Mouse (Mus musculus): ENCODE results near the gene Pkig.
"Not testable (repeated sequence)": the region's sequence is repeated elsewhere in the genome, so short reads cannot be mapped to it uniquely, and the experiment has no call there.

The Pkig gene

GRCm38 (mm10) chr2:163657975-163658886 lies at the start of gene Pkig:
Gene Pkig (plus strand): TSS chr2:163658386.
- DNase-seq = peak; percentile 85

GRCm38 (mm10) chr2:163609281-163609975 lies 48.8 kb upstream of the Pkig start:
- peak; percentile 31 for DNase-seq

GRCm38 (mm10) chr2:163611176-163611575 lies 47.0 kb upstream of the Pkig start:
- DNase-seq = no peak

GRCm38 (mm10) chr2:163613206-163613605 lies 45.0 kb upstream of the Pkig start:
- no peak for DNase-seq

GRCm38 (mm10) chr2:163613990-163614389 lies 44.2 kb upstream of the Pkig start:
- DNase-seq = no peak

- no peak for DNase-seq
Observed at GRCm38 (mm10) chr2:163615401-163615800, 42.8 kb upstream of the Pkig start.

GRCm38 (mm10) chr2:163615906-163616651 lies 42.1 kb upstream of the Pkig start:
- DNase-seq = no peak

- DNase-seq = no peak
Observed at GRCm38 (mm10) chr2:163616652-163617227, 41.4 kb upstream of the Pkig start.

- DNase-seq = no peak
Observed at GRCm38 (mm10) chr2:163617232-163617863, 40.8 kb upstream of the Pkig start.

GRCm38 (mm10) chr2:163617874-163618273 lies 40.3 kb upstream of the Pkig start:
- DNase-seq = no peak

GRCm38 (mm10) chr2:163620451-163620850 lies 37.7 kb upstream of the Pkig start:
- no peak for DNase-seq

- not testable (repeated sequence) for DNase-seq
Observed at GRCm38 (mm10) chr2:163621401-163621800, 36.8 kb upstream of the Pkig start.

- DNase-seq = no peak
Observed at GRCm38 (mm10) chr2:163631223-163631622, 27.0 kb upstream of the Pkig start.

GRCm38 (mm10) chr2:163631715-163632114 lies 26.5 kb upstream of the Pkig start:
- no peak for DNase-seq

GRCm38 (mm10) chr2:163634211-163634610 lies 24.0 kb upstream of the Pkig start:
- no peak for DNase-seq

- DNase-seq = no peak
Observed at GRCm38 (mm10) chr2:163636057-163636456, 22.1 kb upstream of the Pkig start.

GRCm38 (mm10) chr2:163637655-163638266 lies 20.4 kb upstream of the Pkig start:
- DNase-seq = no peak

- DNase-seq = no peak
Observed at GRCm38 (mm10) chr2:163640493-163640892, 17.7 kb upstream of the Pkig start.

- DNase-seq = no peak
Observed at GRCm38 (mm10) chr2:163641681-163642080, 16.5 kb upstream of the Pkig start.

- peak; percentile 62 for DNase-seq
Observed at GRCm38 (mm10) chr2:163642685-163643575, 15.3 kb upstream of the Pkig start.

- DNase-seq = no peak
Observed at GRCm38 (mm10) chr2:163643576-163643971, 14.6 kb upstream of the Pkig start.
